Mouse (Mus musculus) lung, adult 2 months (tissue): ENCODE data around the gene Hspa5.

Source experiments
- CTCF ChIP-seq: fragments of 200-500 bp; IDR thresholded peaks from 2 replicates; pipeline ENCODE4 v1.5.1; 2011; ENCODE audit warnings: mild to moderate bottlenecking, low read length, control low read depth; ENCODE audit not compliant: insufficient read depth
- POLR2A ChIP-seq: fragments of 200-500 bp; IDR thresholded peaks from 2 replicates; pipeline ENCODE4 v1.6.1; 2011; ENCODE audit warnings: low read depth, mild to moderate bottlenecking, control low read depth, low read length, borderline replicate concordance; ENCODE audit errors: extremely low read depth

DNA sequence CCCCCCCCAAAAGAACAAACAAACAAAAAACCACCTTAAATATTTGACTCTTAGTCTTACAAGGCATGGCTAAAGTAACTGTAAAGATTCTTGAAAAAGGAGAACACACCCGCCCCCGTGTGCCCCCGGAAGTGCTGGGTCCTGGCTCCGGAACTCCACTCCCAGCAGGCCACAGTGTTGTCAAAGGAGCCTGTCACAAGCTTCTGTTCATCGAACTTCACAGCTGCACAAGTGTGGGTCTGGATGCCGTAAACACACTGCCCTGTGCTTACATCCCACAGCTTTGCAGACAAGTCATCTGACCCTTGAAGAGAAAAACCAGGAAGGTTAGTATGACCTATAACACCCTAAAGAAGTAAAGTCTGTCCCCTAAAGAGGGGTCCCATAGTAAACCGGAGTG is 40.9 kb downstream of the Hspa5 start:
- TF ChIP-seq CTCF (no peak), POLR2A (no peak)
